Mouse (Mus musculus): ENCODE measurements around the gene Kctd21. TPM values are rescaled to one million over a fixed set of nuclear protein-coding genes. Genes with fewer than 3 reads are reported as not detected.

Gene Kctd21
- polyA plus RNA-seq, 1 experiment from 2014 or later, result 7.9 TPM

Other genes with a start within 250 kb of the Kctd21 start
- gene Usp35, start 307 bp upstream of the Kctd21 start, polyA plus RNA-seq (2015; fragmentation: Nextera tagmentation; extraction: Ambion mirVana), result 3.2 and 3.6 TPM in 2 replicates
- gene Alg8, start 39.3 kb downstream of the Kctd21 start, polyA plus RNA-seq (2015; fragmentation: Nextera tagmentation; extraction: Ambion mirVana), result 16.5 and 17.4 TPM in 2 replicates
- gene Ndufc2, start 67.7 kb downstream of the Kctd21 start, polyA plus RNA-seq (2015; fragmentation: Nextera tagmentation; extraction: Ambion mirVana), result 445 and 471 TPM in 2 replicates
- 1.8 and 2.6 TPM in 2 replicates for gene Thrsp, start 85.4 kb downstream of the Kctd21 start, polyA plus RNA-seq (2015; fragmentation: Nextera tagmentation; extraction: Ambion mirVana)
- 1.1 and 1.5 TPM in 2 replicates for gene Kctd14, start 119.0 kb downstream of the Kctd21 start, polyA plus RNA-seq (2015; fragmentation: Nextera tagmentation; extraction: Ambion mirVana)
- 50.0 and 50.9 TPM in 2 replicates for gene Ints4, start 148.6 kb downstream of the Kctd21 start, polyA plus RNA-seq (2015; fragmentation: Nextera tagmentation; extraction: Ambion mirVana)
- 45.9 and 51.0 TPM in 2 replicates for gene Aamdc, start 247.2 kb downstream of the Kctd21 start, polyA plus RNA-seq (2015; fragmentation: Nextera tagmentation; extraction: Ambion mirVana)
- gene Rsf1, start 247.6 kb downstream of the Kctd21 start, polyA plus RNA-seq (2015; fragmentation: Nextera tagmentation; extraction: Ambion mirVana), result 35.4 and 36.2 TPM in 2 replicates

Data from hindbrain, embryonic 13.5 days (tissue).